Mouse (Mus musculus) cerebellum, postnatal 36 days (tissue): ENCODE data around the gene Bcar3.
A peak's percentile ranks its signal among the peaks of the same experiment; 100 is the strongest.

Experiments used
- DNase-seq, 2 experiments: peaks; one replicate each; pipeline ENCODE4 v3.0.0; 2021 to 2022; ENCODE audit warnings: mixed read lengths in 2 of 2

Bcar3 gene

GRCm38 (mm10) chr3:122486193-122486592 lies 192.3 kb downstream of the Bcar3 start:
- no peak for DNase-seq

- DNase-seq = no peak
These were observed 194.3 kb downstream of the Bcar3 start for GRCm38 (mm10) chr3:122488051-122488754.

- DNase-seq = no peak
These were observed 196.6 kb downstream of the Bcar3 start for GRCm38 (mm10) chr3:122490574-122490973.

GRCm38 (mm10) chr3:122492006-122492405 lies 198.1 kb downstream of the Bcar3 start:
- no peak for DNase-seq

- no peak for DNase-seq
These were observed 199.1 kb downstream of the Bcar3 start for GRCm38 (mm10) chr3:122492872-122493615.

GRCm38 (mm10) chr3:122494764-122495163 lies 200.8 kb downstream of the Bcar3 start:
- no peak for DNase-seq

GRCm38 (mm10) chr3:122497871-122498270 lies 203.9 kb downstream of the Bcar3 start:
- no peak for DNase-seq

- no peak for DNase-seq
These were observed 204.6 kb downstream of the Bcar3 start for GRCm38 (mm10) chr3:122498528-122498927.

GRCm38 (mm10) chr3:122499647-122500046 lies 205.7 kb downstream of the Bcar3 start:
- no peak for DNase-seq

- DNase-seq = no peak
These were observed 207.0 kb downstream of the Bcar3 start for GRCm38 (mm10) chr3:122500929-122501328.

GRCm38 (mm10) chr3:122506343-122506916 lies 212.5 kb downstream of the Bcar3 start:
- no peak for DNase-seq

- no peak for DNase-seq
These were observed 213.9 kb downstream of the Bcar3 start for GRCm38 (mm10) chr3:122507826-122508225.

GRCm38 (mm10) chr3:122509084-122509483 lies 215.1 kb downstream of the Bcar3 start:
- peak; percentile 35 to 40 for DNase-seq

- DNase-seq = no peak
These were observed 215.8 kb downstream of the Bcar3 start for GRCm38 (mm10) chr3:122509534-122510239.

GRCm38 (mm10) chr3:122510240-122510750 lies 216.4 kb downstream of the Bcar3 start:
- DNase-seq = no peak

GRCm38 (mm10) chr3:122510932-122511331 lies 217.0 kb downstream of the Bcar3 start:
- DNase-seq = no peak

- DNase-seq = no peak
These were observed 218.0 kb downstream of the Bcar3 start for GRCm38 (mm10) chr3:122511721-122512619.

GRCm38 (mm10) chr3:122512725-122513375 lies 218.9 kb downstream of the Bcar3 start:
- DNase-seq = no peak

- DNase-seq = no peak
These were observed 221.8 kb downstream of the Bcar3 start for GRCm38 (mm10) chr3:122515568-122516326.

GRCm38 (mm10) chr3:122516327-122516695 lies 222.4 kb downstream of the Bcar3 start:
- no peak for DNase-seq

- DNase-seq = peak; percentile 27 to 35
These were observed 223.8 kb downstream of the Bcar3 start for GRCm38 (mm10) chr3:122517726-122518125.
